Mouse (Mus musculus): Measurements from ENCODE around the gene Sepsecs.

Gene Sepsecs

DNA sequence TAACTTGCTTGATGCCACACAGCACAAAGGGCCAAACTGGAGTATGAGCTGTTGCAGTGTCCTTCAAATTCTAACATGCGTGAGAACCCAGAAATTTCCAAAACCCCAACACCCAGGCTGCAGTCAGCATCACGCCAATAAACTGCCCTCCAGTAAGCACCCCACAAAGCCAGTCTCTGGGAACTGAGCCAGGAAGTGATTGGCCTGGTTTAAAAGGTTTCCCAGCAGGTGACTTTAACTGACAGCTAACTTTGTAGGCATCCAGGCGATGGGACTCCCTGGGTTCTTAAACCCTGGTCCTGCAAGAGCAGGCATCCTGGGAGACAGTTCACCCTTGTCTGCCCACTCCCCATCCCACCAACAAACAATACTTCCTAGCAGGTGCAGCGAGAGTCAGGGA, 59.2 kb downstream of the Sepsecs start:
- DNase-seq (ENCODE audit: low spot score in 2 of 2) = no peak

DNA sequence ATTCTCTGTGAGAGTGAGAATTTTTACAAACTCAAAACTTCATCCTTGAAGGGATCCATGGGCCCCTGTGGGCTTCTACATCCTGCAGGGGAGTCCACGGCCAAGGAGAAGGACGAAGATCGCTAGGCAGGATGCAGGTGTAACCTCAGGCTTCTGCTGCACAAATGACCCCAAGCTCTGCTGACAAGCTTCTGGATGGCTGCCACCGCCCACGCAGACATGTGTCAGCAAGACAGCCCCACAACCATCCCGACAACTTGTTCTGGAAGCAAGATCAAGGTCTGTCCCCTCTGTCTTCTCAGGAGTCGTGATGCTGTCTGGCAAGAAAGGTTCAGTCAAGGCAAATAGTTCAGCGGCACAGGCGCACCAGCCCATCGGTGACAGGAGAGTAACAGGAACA, 59.8 kb downstream of the Sepsecs start:
- DNase-seq (ENCODE audit: low spot score in 2 of 2) = no peak

DNA sequence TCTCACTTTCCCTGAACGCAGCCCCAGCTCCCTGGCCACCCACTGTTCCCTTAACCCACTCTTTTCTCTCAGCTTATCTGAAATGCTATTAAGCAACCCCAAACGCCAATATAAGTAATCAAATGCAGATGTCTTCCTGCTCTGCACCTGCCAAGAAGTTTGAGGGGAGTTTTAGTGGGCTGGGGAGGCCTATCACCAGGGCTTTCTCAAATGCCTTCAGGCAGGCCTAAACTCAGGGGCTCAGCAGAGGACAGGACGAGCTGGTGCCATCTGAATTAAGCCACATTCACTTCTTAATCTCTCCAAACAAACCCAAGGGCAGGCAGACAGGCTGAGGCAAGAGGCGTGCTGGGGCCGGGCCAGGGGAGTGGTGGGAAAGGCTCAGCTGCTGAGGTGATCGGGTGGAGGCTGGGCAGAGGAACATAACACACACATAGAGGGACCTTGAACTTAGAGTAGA, 64.9 kb downstream of the Sepsecs start:
- no peak for DNase-seq (ENCODE audit: low spot score in 2 of 2)

GRCm38 (mm10) chr5:52590612-52591011, 78.9 kb downstream of the Sepsecs start:
- DNase-seq (ENCODE audit: low spot score in 2 of 2) = no peak
